Mouse (Mus musculus): ENCODE data around the gene Kit.

Kit gene

GRCm38 (mm10) chr5:75574852-75575566 lies at the start of gene Kit:
Kit (plus strand) TSS chr5:75574916.
- peak; percentile 67 to 75 for DNase-seq (ENCODE audit: low spot score in 2 of 2)

- DNase-seq (ENCODE audit: low spot score in 2 of 2), result no peak
Measured at GRCm38 (mm10) chr5:75536156-75536555, 38.6 kb upstream of the Kit start.

DNA sequence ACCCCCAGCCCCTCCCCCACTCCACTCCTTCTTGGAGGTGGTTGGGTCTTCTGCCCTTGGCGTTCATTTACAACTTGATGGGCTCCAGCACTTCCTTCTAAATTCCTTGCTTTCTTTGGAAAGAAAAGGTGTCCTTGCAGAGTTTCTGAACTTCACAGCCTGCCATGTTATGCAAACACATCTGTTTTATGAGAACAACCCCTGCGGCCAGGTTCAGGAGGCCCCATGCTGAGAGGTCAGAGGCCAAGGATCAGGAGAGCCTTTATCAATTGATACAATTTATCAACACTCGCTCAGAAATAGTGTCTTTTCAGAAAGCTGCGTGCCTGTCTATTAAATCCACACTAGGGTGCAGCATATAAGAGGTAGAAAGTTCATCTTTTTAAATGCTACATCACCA lies 37.0 kb upstream of the Kit start:
- no peak for DNase-seq (ENCODE audit: low spot score in 2 of 2)

DNA sequence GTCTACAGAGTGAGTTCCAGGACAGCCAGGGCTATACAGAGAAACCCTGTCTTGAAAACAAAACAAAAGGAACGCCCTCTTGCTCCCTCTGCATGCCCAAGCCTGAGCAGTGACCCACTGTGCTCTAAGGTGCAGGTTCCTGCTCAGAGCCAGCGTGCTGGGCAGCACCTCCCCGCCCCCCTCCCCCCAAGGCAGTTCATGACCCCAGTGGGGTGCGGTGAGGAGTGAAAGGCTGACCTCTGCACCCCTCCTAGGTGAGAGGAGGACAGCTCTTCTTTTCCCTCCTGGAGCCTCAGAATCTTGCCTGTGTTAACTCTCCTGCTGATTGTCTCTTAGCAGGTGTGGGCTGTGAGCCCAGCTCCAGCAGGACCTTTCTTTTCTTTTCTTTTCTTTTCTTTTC lies 36.3 kb upstream of the Kit start:
- DNase-seq (ENCODE audit: low spot score in 2 of 2), result no peak

DNA sequence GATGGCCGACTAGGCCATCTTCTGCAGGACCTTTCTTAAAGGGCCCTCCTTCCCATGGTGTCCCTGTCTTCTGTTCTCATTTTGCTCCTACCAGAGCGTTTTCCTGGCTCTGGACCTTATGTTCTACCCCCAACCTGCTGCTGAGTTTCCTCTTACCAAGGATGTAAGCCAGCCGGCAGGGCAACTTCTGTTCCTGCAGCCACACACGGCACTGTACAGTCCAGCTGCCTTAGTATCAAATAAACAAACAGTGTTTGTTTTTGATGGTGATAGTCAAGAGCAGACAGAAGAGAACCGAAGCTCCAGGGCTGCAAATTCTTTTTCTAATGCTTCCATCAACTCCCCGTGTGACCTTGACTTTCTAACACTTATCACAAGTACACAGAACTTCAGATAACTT lies 35.6 kb upstream of the Kit start:
- DNase-seq (ENCODE audit: low spot score in 2 of 2), result no peak

GRCm38 (mm10) chr5:75543757-75544156 lies 31.0 kb upstream of the Kit start:
- DNase-seq (ENCODE audit: low spot score in 2 of 2), result no peak

GRCm38 (mm10) chr5:75544472-75545264 lies 30.0 kb upstream of the Kit start:
- peak in 1 of 2 experiments; percentile 25 for DNase-seq (ENCODE audit: low spot score in 2 of 2)

DNA sequence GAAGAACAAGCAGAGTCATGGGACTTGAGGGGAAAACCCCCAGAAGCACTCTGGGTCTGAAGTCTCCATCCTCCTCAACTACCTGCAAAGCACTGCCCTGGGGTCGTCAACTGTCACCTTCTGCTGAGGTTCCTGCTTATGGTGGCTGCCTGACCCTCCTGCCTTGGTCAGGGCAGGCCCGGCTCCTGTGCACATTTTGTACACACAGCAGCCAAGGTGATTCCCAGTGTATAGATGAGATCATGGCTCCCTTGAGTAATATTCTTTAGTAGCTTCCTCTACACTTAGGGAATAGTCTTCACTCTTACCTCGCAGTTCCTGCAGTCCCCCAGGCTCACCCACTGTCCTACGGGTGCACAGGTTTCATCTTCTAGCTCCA lies 29.5 kb upstream of the Kit start:
- DNase-seq (ENCODE audit: low spot score in 2 of 2), result no peak

- DNase-seq (ENCODE audit: low spot score in 2 of 2), result no peak
Measured at GRCm38 (mm10) chr5:75553021-75553420, 21.7 kb upstream of the Kit start.

DNA sequence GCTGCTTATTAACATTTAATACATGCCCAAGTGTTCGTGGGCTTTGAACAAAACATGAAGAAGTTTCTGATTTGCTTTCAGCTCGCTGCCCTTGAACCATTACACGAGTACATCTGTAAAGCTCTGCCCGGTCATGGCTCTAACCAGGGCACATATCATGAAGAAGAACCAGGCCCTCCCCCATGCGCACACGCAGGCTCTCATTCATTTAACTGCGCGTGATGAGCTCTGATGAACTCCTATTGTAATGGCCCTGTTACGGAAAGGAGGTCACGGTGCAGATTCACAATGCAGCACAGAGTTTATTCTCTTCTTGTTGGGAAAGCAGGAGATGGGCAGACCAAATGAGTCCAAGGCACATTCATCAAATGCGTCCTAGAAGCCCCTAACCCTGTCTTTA lies 17.1 kb upstream of the Kit start:
- DNase-seq (ENCODE audit: low spot score in 2 of 2), result no peak

GRCm38 (mm10) chr5:75559291-75559690 lies 15.4 kb upstream of the Kit start:
- no peak for DNase-seq (ENCODE audit: low spot score in 2 of 2)

DNA sequence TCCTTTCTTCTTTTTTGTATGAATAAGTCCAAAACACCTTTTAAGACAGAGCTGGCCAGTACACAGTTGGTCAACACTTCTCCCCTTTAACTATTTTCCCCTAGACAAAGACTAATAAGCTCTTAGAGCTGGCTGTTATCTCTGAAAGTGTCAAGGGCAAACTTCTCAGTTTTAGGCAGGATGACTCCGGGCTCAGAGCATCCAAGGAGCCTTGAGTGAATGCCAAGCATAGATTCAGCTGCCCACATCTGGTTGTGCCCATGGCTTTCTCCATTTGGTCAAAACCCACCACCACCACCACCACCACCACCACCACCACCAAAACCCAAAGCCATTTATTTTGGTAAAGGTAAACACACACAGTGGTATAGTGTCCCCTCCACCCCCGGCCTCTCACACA lies 13.5 kb upstream of the Kit start:
- DNase-seq (ENCODE audit: low spot score in 2 of 2), result no peak

DNA sequence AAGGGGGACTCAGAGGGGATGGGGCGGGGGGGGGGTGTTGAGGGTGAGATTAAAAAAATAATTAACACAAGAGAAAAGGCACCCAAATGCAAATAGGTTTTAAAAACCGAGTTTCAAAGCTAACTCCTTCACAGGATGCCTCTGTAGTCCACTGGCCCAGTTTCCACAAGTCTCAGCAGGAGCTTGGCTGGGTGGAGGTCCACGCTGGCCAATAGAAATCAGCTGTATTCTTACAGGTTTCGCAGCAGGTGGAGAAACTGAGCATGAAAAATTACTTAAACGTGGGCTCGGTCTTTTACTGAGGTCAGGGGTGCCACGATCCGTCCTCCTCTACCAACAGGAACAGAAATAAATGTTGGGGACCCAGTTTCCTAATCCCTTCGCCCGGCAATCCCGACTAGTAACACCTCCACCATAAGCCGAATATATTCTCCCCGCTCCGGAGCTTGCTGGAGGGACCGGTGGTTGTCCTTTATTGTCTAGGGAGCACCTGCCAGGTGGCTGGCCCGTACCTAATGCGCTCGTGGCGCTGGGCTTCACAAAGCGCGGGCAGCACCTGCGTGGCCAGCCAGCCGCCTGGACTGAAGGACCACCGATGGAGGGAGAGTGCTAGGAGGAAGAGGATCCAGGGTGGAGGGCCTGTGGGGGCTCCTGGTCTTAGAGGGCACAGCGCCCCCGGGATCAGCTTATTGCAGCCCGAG lies 415 bp upstream of the Kit start:
- DNase-seq (ENCODE audit: low spot score in 2 of 2), result no peak

DNA sequence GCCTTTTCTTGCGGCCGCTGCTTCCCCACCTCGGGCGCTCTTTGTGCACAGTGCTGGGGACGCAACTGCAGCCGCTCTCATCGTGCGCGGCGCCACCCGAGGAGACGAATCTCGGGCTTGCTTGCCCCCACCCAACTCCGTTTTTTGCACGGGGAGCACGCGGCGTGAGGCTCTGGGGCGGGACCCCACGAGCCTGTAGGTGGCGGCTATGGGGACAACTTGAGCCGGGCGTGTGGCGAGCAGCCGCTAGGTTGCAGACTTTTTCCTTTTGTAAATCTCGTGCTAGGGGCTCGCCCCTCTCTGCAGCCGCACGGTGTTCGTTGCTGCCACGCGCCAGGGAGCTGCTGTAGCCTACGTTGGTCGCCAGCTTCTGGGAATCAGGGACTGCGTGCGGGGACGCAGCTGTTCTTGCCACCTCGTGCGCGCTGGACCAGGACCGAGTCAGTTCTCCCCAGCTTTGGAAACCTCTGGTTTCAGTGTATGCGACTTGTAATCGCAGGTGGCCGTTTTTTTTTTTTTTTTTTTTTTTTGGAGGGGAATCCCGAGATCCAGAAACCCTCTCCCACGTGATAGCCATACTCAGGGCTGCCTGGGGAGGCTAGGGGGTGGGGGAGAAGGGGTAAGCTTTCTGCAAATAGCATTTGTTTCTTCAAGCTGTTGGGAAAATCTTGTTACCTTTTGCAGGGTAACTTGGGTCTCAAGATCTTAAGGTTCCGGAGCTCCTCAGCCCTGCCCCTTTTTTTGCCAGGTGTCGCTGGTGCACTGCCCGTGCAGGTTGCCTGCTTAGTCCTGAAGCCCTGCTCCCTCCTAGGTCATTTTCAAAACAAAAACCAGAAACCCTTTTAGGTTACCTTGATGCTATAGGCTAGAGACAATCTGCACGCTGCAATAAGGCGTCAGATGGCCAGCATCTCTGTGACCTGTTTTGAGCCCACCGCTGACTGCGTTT lies 1.1 kb downstream of the Kit start:
- peak; percentile 31 to 62 for DNase-seq (ENCODE audit: low spot score in 2 of 2)

- no peak for DNase-seq (ENCODE audit: low spot score in 2 of 2)
Measured at GRCm38 (mm10) chr5:75576741-75577140, 2.0 kb downstream of the Kit start.

DNA sequence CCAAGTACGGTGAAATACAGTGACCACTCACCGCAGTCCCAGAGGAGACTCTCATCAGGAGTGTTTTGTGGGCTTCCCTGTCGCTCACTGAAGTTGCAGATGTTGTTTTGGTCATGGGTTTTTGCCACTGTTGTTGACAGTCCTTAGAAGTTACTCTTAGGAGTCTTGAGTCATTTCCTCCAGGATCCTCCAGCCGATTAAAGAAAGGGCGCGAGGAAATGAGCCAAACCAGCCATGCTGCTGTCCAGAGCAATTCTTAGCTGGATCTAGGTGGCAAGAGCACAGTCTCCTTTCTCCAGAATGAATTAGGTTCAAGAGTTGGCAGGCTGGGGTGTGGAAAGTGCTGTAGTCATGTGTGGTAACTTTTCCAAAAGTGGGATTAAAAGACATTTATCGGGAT lies 3.4 kb downstream of the Kit start:
- no peak for DNase-seq (ENCODE audit: low spot score in 2 of 2)

DNA sequence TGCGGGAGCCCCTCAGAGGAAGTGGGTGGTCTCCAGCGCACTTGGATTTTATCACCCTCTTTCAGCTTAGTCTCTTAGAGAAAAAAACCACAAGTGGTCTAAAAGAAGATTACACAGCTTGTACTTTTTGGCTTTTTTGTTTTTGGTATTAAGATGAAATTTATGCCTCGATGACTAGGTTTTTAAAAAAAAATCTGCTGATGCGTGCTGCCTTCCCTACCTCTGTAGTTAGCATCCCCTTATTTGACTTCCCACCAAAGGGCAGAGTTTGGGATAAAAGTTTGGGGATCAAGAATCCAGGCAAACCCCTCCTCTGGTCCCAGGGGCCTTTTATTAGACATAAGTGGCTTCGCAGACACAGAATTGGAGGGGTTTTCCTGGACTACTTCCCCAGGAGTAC lies 4.5 kb downstream of the Kit start:
- no peak for DNase-seq (ENCODE audit: low spot score in 2 of 2)

- no peak for DNase-seq (ENCODE audit: low spot score in 2 of 2)
Measured at GRCm38 (mm10) chr5:75579646-75580268, 5.0 kb downstream of the Kit start.

DNA sequence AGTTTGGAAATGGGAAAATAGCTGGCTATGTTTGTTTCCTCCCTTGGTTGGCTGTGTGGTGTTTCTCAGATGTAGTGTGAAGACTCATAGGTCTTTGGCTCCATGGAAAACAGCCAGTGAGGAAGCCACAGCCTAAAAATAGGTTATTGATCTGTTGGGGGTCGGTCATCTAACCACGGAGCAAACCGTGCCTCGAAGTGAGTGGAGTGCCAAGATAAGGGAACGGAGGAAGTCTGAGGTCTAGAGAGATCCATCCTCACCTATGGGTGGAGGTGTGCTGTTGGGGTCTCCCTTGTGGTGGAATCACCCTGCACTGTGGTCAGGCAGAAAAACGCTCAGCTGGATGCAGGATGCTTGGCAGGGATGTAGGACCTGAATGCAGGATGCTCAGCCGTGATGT lies 7.2 kb downstream of the Kit start:
- DNase-seq (ENCODE audit: low spot score in 2 of 2), result no peak

DNA sequence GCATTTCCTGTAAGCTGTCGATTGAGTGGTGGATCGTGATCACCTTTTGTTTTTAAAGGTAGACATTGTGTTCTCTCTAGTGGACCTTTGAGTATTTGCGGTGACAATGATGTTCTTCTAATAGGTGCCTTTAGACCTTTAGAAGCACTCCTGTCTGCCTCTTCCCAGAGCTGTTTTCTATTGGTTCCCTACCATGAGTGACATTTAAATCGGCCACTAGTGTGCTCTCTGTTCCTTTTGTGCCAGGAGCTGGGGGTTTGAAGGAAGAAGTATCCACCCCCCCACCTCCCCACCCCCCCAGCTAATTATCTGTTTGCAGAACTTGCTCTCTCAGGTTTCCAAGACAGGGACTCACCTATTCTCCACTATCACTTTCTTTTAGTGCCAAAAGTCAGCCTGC lies 13.1 kb downstream of the Kit start:
- DNase-seq (ENCODE audit: low spot score in 2 of 2), result no peak

Measured in urinary bladder, postnatal 4 days (tissue).